In genomic region chr12:16877141-16877540, GRCm38 (mm10) we compare ENCODE assay signal across 11 mouse cellular contexts. TPM values are rescaled to one million over a fixed set of nuclear protein-coding genes. Genes with fewer than 3 reads are reported as not detected.
A peak's percentile ranks its signal among the peaks of the same experiment; 100 is the strongest.
DNase-seq lines count a peak whose midpoint lies in the region; ATAC-seq and TF ChIP-seq lines count a peak whose summit lies in the region.
"Had no signal": no experiment of that assay in that cellular context is flagged by ENCODE, and none has a peak within 500 bp of the region (broad histone marks: within the 10 kb centered on the region; RNA-seq: fewer than 3 reads in every experiment).

No protein-coding gene starts in this region.

- H3K36me3 ChIP-seq in kidney, adult 2 months (ENCODE audit: control insufficient read depth, insufficient read depth, low read length), result no peaks in the 10 kb centered on the region
- no peaks in the 10 kb centered on the region for H3K36me3 ChIP-seq in embryonic facial prominence, embryonic 10.5 days (replicated peaks)
- no peaks in the 10 kb centered on the region for H3K36me3 ChIP-seq in limb, embryonic 13.5 days
- no peaks in the 10 kb centered on the region for H3K36me3 ChIP-seq in forebrain, embryonic 12.5 days (replicated peaks)
- H3K36me3 ChIP-seq: forebrain, embryonic 15.5 days had no signal

- TF ChIP-seq CTCF in kidney, adult 2 months (conservative IDR thresholded peaks at IDR 0.05; ENCODE audit: insufficient read depth, insufficient read length, low read depth, low read length), result no peak

- ATAC-seq in limb, embryonic 13.5 days (ENCODE audit: low FRiP score, low read depth), result no peak
- ATAC-seq in forebrain, embryonic 12.5 days (ENCODE audit: low FRiP score), result no peak
- ATAC-seq: forebrain, embryonic 15.5 days had no signal

- peak; percentile 35 for DNase-seq in kidney, adult 2 months
- no peak for DNase-seq in kidney, adult 9 months
- peak; percentile 79 for DNase-seq in adrenal gland, adult 8-10 months
- DNase-seq in embryonic facial prominence, embryonic 10.5 days (ENCODE audit: low spot score), result no peak
- no peak for DNase-seq in c-Kit-positive CD71-positive TER-119-positive erythroid progenitor cells, embryonic 14.5 days (ENCODE audit: low spot score)
- DNase-seq in left cerebral cortex, adult 18-20 months (ENCODE audit: low spot score in 2 of 2), result no peak
- DNase-seq: cerebellum, postnatal 25 days had no signal

- no peak for TF ChIP-seq POLR2A in kidney, adult 2 months (IDR thresholded peaks at IDR 0.05; ENCODE audit: low read depth, low read length)

- 42% methylated on average over 5 of the region's 5 CpGs for WGBS in kidney, adult 2 months
- WGBS in embryonic facial prominence, embryonic 10.5 days, result 67% methylated on average over 5 of the region's 5 CpGs
- 59% methylated on average over 5 of the region's 5 CpGs for WGBS in limb, embryonic 13.5 days
- WGBS in forebrain, embryonic 12.5 days, result 75% methylated on average over 5 of the region's 5 CpGs

- no peaks in the 10 kb centered on the region for H3K27me3 ChIP-seq in kidney, adult 2 months (replicated peaks; ENCODE audit: control insufficient read depth, insufficient read depth, low read length)
- H3K27me3 ChIP-seq in embryonic facial prominence, embryonic 10.5 days (replicated peaks; ENCODE audit: low read depth, poor library complexity, severe bottlenecking), result no peaks in the 10 kb centered on the region
- H3K27me3 ChIP-seq in limb, embryonic 13.5 days, result no peaks in the 10 kb centered on the region
- H3K27me3 ChIP-seq in forebrain, embryonic 12.5 days, result no peaks in the 10 kb centered on the region
- H3K27me3 ChIP-seq: forebrain, embryonic 15.5 days had no signal

- H3K9ac ChIP-seq in limb, embryonic 13.5 days, result peak overlapping the region; percentile 15; the same call in 1 of the 2 replicates
- no peak overlapping the region for H3K9ac ChIP-seq in forebrain, embryonic 12.5 days
- H3K9ac ChIP-seq: forebrain, embryonic 15.5 days had no signal

- peaks cover 19% of the 10 kb centered on the region; the same call in 1 of the 2 replicates for H3K4me1 ChIP-seq in kidney, adult 2 months (ENCODE audit: control insufficient read depth, insufficient read depth, low read length)
- H3K4me1 ChIP-seq in embryonic facial prominence, embryonic 10.5 days, result peaks cover 17% of the 10 kb centered on the region
- peaks cover 23% of the 10 kb centered on the region; the same call in 1 of the 2 replicates for H3K4me1 ChIP-seq in limb, embryonic 13.5 days
- peaks cover 5% of the 10 kb centered on the region for H3K4me1 ChIP-seq in forebrain, embryonic 12.5 days

- no peak overlapping the region for H3K4me3 ChIP-seq in kidney, adult 2 months (ENCODE audit: insufficient read depth, low read depth, low read length)
- no peak overlapping the region for H3K4me3 ChIP-seq in embryonic facial prominence, embryonic 10.5 days
- no peak overlapping the region for H3K4me3 ChIP-seq in limb, embryonic 13.5 days
- no peak overlapping the region for H3K4me3 ChIP-seq in forebrain, embryonic 12.5 days (replicated peaks)
- H3K4me3 ChIP-seq: forebrain, embryonic 15.5 days; megakaryocyte, embryonic 14.5 days had no signal

- H3K4me2 ChIP-seq in limb, embryonic 13.5 days (replicated peaks), result no peak overlapping the region
- H3K4me2 ChIP-seq in forebrain, embryonic 12.5 days, result no peak overlapping the region
- H3K4me2 ChIP-seq: forebrain, embryonic 15.5 days had no signal

- peak overlapping the region; percentile 41 for H3K27ac ChIP-seq in kidney, adult 2 months (ENCODE audit: insufficient read depth, low read depth, low read length)
- H3K27ac ChIP-seq in embryonic facial prominence, embryonic 10.5 days (replicated peaks), result peak overlapping the region; percentile 46; the same call in 1 of the 2 replicates
- H3K27ac ChIP-seq in limb, embryonic 13.5 days, result no peak overlapping the region
- H3K27ac ChIP-seq in forebrain, embryonic 12.5 days, result no peak overlapping the region
- H3K27ac ChIP-seq: forebrain, embryonic 15.5 days had no signal

- H3K9me3 ChIP-seq in embryonic facial prominence, embryonic 10.5 days, result no peaks in the 10 kb centered on the region
- H3K9me3 ChIP-seq in limb, embryonic 13.5 days, result no peaks in the 10 kb centered on the region
- H3K9me3 ChIP-seq in forebrain, embryonic 12.5 days, result no peaks in the 10 kb centered on the region
- H3K9me3 ChIP-seq: forebrain, embryonic 15.5 days; megakaryocyte, embryonic 14.5 days had no signal

RNA-seq across cellular contexts. Expression of gene Rock2, which starts 17.6 kb away (rescaled TPM):
- 4.4 and 5.9 TPM in 2 replicates for polyA plus RNA-seq in kidney, adult 2 months (2012; rRNA removed)
- 100 to 1,000 TPM in 2 of 4 experiments, 10 to 100 TPM in 2; 75.8 to 109 (median 89.6) TPM for total RNA-seq in adrenal gland, adult 8-10 months (2022)
- 12.7 and 13.1 TPM in 2 replicates for polyA plus RNA-seq in embryonic facial prominence, embryonic 10.5 days (2016; fragmentation: Nextera tagmentation; extraction: Ambion mirVana)
- polyA plus RNA-seq in limb, embryonic 13.5 days (2015; fragmentation: Nextera tagmentation; extraction: Ambion mirVana), result 14.7 and 14.9 TPM in 2 replicates
- 21.0 and 22.9 TPM in 2 replicates for polyA plus RNA-seq in forebrain, embryonic 12.5 days (2016; fragmentation: Nextera tagmentation; extraction: Ambion mirVana)
- 100 to 1,000 TPM; 148 to 161 TPM for total RNA-seq in left cerebral cortex, adult 18-20 months (2021)

Comparison
In these comparisons a context has a peak if more than half of its experiments do, and no peak if none do; other contexts are left out.
1. DNase-seq: peak in kidney, adult 2 months (single experiment) and adrenal gland, adult 8-10 months (single experiment); none in kidney, adult 9 months (single experiment), embryonic facial prominence, embryonic 10.5 days (single experiment), c-Kit-positive CD71-positive TER-119-positive erythroid progenitor cells, embryonic 14.5 days (single experiment) and left cerebral cortex, adult 18-20 months (0 of 2).
2. H3K27ac ChIP-seq: peak in kidney, adult 2 months (single experiment) and embryonic facial prominence, embryonic 10.5 days (single experiment); none in limb, embryonic 13.5 days (single experiment) and forebrain, embryonic 12.5 days (single experiment).